ENCODE assay signal across 8 mouse cellular contexts in genomic region chr15:99088292-99088691, GRCm38 (mm10). TPM values are rescaled to one million over a fixed set of nuclear protein-coding genes. Genes with fewer than 3 reads are reported as not detected.
DNase-seq lines count a peak whose midpoint lies in the region; ATAC-seq and TF ChIP-seq lines count a peak whose summit lies in the region.

No protein-coding gene starts in this region.

- TF ChIP-seq CTCF in kidney, adult 2 months (conservative IDR thresholded peaks at IDR 0.05; ENCODE audit: insufficient read depth, insufficient read length, low read depth, low read length), result peak; percentile 66
- TF ChIP-seq CTCF in liver, embryonic 14.5 days (IDR thresholded peaks at IDR 0.05; ENCODE audit: low read depth), result peak; percentile 75

- no peak overlapping the region for H3K27ac ChIP-seq in embryonic facial prominence, embryonic 11.5 days (replicated peaks; ENCODE audit: low read depth, low read length)
- H3K27ac ChIP-seq in kidney, adult 2 months (ENCODE audit: insufficient read depth, low read depth, low read length), result no peak overlapping the region
- no peak overlapping the region for H3K27ac ChIP-seq in liver, embryonic 14.5 days
- no peak overlapping the region for H3K27ac ChIP-seq in stomach, embryonic 14.5 days (ENCODE audit: low read length)

- no peak overlapping the region for H3K9ac ChIP-seq in embryonic facial prominence, embryonic 11.5 days (replicated peaks; ENCODE audit: low read length)
- H3K9ac ChIP-seq in liver, embryonic 14.5 days (replicated peaks), result no peak overlapping the region
- no peak overlapping the region for H3K9ac ChIP-seq in stomach, embryonic 14.5 days (replicated peaks; ENCODE audit: low read depth, low read length)

- H3K27me3 ChIP-seq in embryonic facial prominence, embryonic 11.5 days (ENCODE audit: control insufficient read depth, insufficient read depth, low read length), result peaks cover 65% of the 10 kb centered on the region
- H3K27me3 ChIP-seq in kidney, adult 2 months (replicated peaks; ENCODE audit: control insufficient read depth, insufficient read depth, low read length), result no peaks in the 10 kb centered on the region
- peaks cover 85% of the 10 kb centered on the region for H3K27me3 ChIP-seq in liver, embryonic 14.5 days (ENCODE audit: control insufficient read depth, insufficient read depth, low read length)
- H3K27me3 ChIP-seq in stomach, embryonic 14.5 days (ENCODE audit: control insufficient read depth, insufficient read depth, low read length), result peaks cover 66% of the 10 kb centered on the region

- no peaks in the 10 kb centered on the region for H3K36me3 ChIP-seq in embryonic facial prominence, embryonic 11.5 days (replicated peaks; ENCODE audit: control insufficient read depth, insufficient read depth, low read depth, low read length)
- H3K36me3 ChIP-seq in kidney, adult 2 months (ENCODE audit: control insufficient read depth, insufficient read depth, low read length), result no peaks in the 10 kb centered on the region
- no peaks in the 10 kb centered on the region; the same call in 1 of the 2 replicates for H3K36me3 ChIP-seq in liver, embryonic 14.5 days (replicated peaks; ENCODE audit: control insufficient read depth, insufficient read depth, low read depth)
- no peaks in the 10 kb centered on the region; the same call in 1 of the 2 replicates for H3K36me3 ChIP-seq in stomach, embryonic 14.5 days (ENCODE audit: control insufficient read depth, insufficient read depth, low read length)

- peak; percentile 57 for ATAC-seq in embryonic facial prominence, embryonic 11.5 days (replicated peaks; ENCODE audit: insufficient number of reproducible peaks, low FRiP score, low TSS enrichment, low read depth)
- ATAC-seq in liver, embryonic 14.5 days (ENCODE audit: insufficient read depth), result 0 out of 2 replicates have a peak, but pooled peaks have one; percentile 29
- ATAC-seq in stomach, embryonic 14.5 days (ENCODE audit: insufficient number of reproducible peaks, insufficient read depth, low FRiP score, low read depth), result peak; percentile 70

- H3K4me3 ChIP-seq in embryonic facial prominence, embryonic 11.5 days (ENCODE audit: low read depth, low read length), result peak overlapping the region; percentile 23; the same call in 1 of the 2 replicates
- H3K4me3 ChIP-seq in kidney, adult 2 months (ENCODE audit: insufficient read depth, low read depth, low read length), result peak overlapping the region; percentile 9; the same call in 1 of the 2 replicates
- H3K4me3 ChIP-seq in liver, embryonic 14.5 days (ENCODE audit: insufficient read depth in 1 of 2, low read depth in 2 of 2, low read length in 2 of 2), result no peak overlapping the region
- peak overlapping the region; percentile 17 for H3K4me3 ChIP-seq in stomach, embryonic 14.5 days (ENCODE audit: low read depth, low read length)

- peak; percentile 61 for DNase-seq in A20 (ENCODE audit: low read depth, low spot score)
- DNase-seq in adrenal gland, postnatal 14 days, result peak; percentile 93
- DNase-seq in embryonic facial prominence, embryonic 11.5 days (ENCODE audit: low spot score), result peak; percentile 88
- peak; percentile 65 to 68 for DNase-seq in heart, adult 9 months (ENCODE audit: low spot score in 2 of 2)
- DNase-seq in kidney, adult 2 months, result peak; percentile 74
- no peak for DNase-seq in liver, embryonic 14.5 days (ENCODE audit: low read depth in 3 of 3, low spot score in 3 of 3)
- peak; percentile 91 for DNase-seq in naive thymus-derived CD4-positive, alpha-beta T cell, adult 2 months (ENCODE audit: low read depth)

- H3K4me2 ChIP-seq in embryonic facial prominence, embryonic 11.5 days (ENCODE audit: low read depth, low read length), result peak overlapping the region; percentile 28
- H3K4me2 ChIP-seq in liver, embryonic 14.5 days (ENCODE audit: low read depth), result peak overlapping the region; percentile 24; the same call in 1 of the 2 replicates
- peak overlapping the region; percentile 32 for H3K4me2 ChIP-seq in stomach, embryonic 14.5 days (replicated peaks; ENCODE audit: low read depth, low read length)

- TF ChIP-seq EP300 in liver, embryonic 14.5 days (IDR thresholded peaks at IDR 0.05; ENCODE audit: low read depth), result no peak

- H3K4me1 ChIP-seq in embryonic facial prominence, embryonic 11.5 days (ENCODE audit: control insufficient read depth, insufficient read depth, low read length), result no peaks in the 10 kb centered on the region; the same call in 1 of the 2 replicates
- H3K4me1 ChIP-seq in kidney, adult 2 months (ENCODE audit: control insufficient read depth, insufficient read depth, low read length), result peaks cover 9% of the 10 kb centered on the region; the same call in 1 of the 2 replicates
- peaks cover 0 to 8% of the 10 kb centered on the region in 2 experiments; a peak in 2 of 4 replicates for H3K4me1 ChIP-seq in liver, embryonic 14.5 days (replicated peaks; ENCODE audit: control insufficient read depth in 2 of 2, insufficient read depth in 2 of 2, low read length in 1 of 2)
- peaks cover 8% of the 10 kb centered on the region for H3K4me1 ChIP-seq in stomach, embryonic 14.5 days (ENCODE audit: control insufficient read depth, insufficient read depth, low read length)

- no peaks in the 10 kb centered on the region for H3K9me3 ChIP-seq in embryonic facial prominence, embryonic 11.5 days (replicated peaks; ENCODE audit: control insufficient read depth, low read length)
- H3K9me3 ChIP-seq in liver, embryonic 14.5 days (ENCODE audit: control insufficient read depth, low read length), result no peaks in the 10 kb centered on the region
- no peaks in the 10 kb centered on the region for H3K9me3 ChIP-seq in stomach, embryonic 14.5 days (ENCODE audit: control insufficient read depth, low read depth, low read length)

- WGBS in embryonic facial prominence, embryonic 11.5 days, result 2% methylated on average over 27 of the region's 27 CpGs
- 1% methylated on average over 27 of the region's 27 CpGs for WGBS in kidney, adult 2 months
- WGBS in liver, embryonic 14.5 days (ENCODE audit: insufficient replicate concordance), result under 1% methylated on average over 27 of the region's 27 CpGs
- under 1% methylated on average over 27 of the region's 27 CpGs for WGBS in stomach, embryonic 14.5 days

- TF ChIP-seq POLR2A in kidney, adult 2 months (IDR thresholded peaks at IDR 0.05; ENCODE audit: low read depth, low read length), result no peak

RNA-seq across cellular contexts. Expression of gene C1ql4, which starts 0.7 kb away (rescaled TPM):
- not detected in 2 replicates for total RNA-seq in adrenal gland, postnatal 14 days (2021)
- 1.0 and 1.1 TPM in 2 replicates for polyA plus RNA-seq in embryonic facial prominence, embryonic 11.5 days (2014; fragmentation: Nextera tagmentation; extraction: Ambion mirVana)
- 0.44 and 0.61 TPM in 2 replicates for polyA plus RNA-seq in kidney, adult 2 months (2012; rRNA removed)
- not detected in 2 replicates for polyA plus RNA-seq in liver, embryonic 14.5 days (2012; rRNA removed)
- polyA plus RNA-seq in liver, embryonic 14.5 days (2014; fragmentation: Nextera tagmentation; extraction: Ambion mirVana), result not detected in 2 replicates
- 0.22 TPM in 1 of 2 replicates, not detected in the other for polyA plus RNA-seq in stomach, embryonic 14.5 days (2014; fragmentation: Nextera tagmentation; extraction: Ambion mirVana)

RNA-seq across cellular contexts. Expression of gene Dnajc22, which starts 4.7 kb away (rescaled TPM):
- total RNA-seq in adrenal gland, postnatal 14 days (2021), result 7.1 and 13.9 TPM in 2 replicates
- polyA plus RNA-seq in embryonic facial prominence, embryonic 11.5 days (2014; fragmentation: Nextera tagmentation; extraction: Ambion mirVana), result 0.18 and 0.56 TPM in 2 replicates
- 49.9 and 53.4 TPM in 2 replicates for polyA plus RNA-seq in kidney, adult 2 months (2012; rRNA removed)
- 11.4 and 12.1 TPM in 2 replicates for polyA plus RNA-seq in liver, embryonic 14.5 days (2012; rRNA removed)
- polyA plus RNA-seq in liver, embryonic 14.5 days (2014; fragmentation: Nextera tagmentation; extraction: Ambion mirVana), result 10.9 and 11.6 TPM in 2 replicates
- polyA plus RNA-seq in stomach, embryonic 14.5 days (2014; fragmentation: Nextera tagmentation; extraction: Ambion mirVana), result 9.3 and 11.0 TPM in 2 replicates

RNA-seq across cellular contexts. Expression of gene Troap, which starts 13.9 kb away (rescaled TPM):
- total RNA-seq in adrenal gland, postnatal 14 days (2021), result 6.3 and 6.9 TPM in 2 replicates
- polyA plus RNA-seq in embryonic facial prominence, embryonic 11.5 days (2014; fragmentation: Nextera tagmentation; extraction: Ambion mirVana), result 20.6 and 23.8 TPM in 2 replicates
- 0.29 and 0.33 TPM in 2 replicates for polyA plus RNA-seq in kidney, adult 2 months (2012; rRNA removed)
- 14.3 and 15.7 TPM in 2 replicates for polyA plus RNA-seq in liver, embryonic 14.5 days (2012; rRNA removed)
- polyA plus RNA-seq in liver, embryonic 14.5 days (2014; fragmentation: Nextera tagmentation; extraction: Ambion mirVana), result 11.1 and 12.1 TPM in 2 replicates
- polyA plus RNA-seq in stomach, embryonic 14.5 days (2014; fragmentation: Nextera tagmentation; extraction: Ambion mirVana), result 22.7 and 24.6 TPM in 2 replicates

RNA-seq across cellular contexts. Expression of gene Prph, which starts 33.3 kb away (rescaled TPM):
- total RNA-seq in adrenal gland, postnatal 14 days (2021), result 6.5 and 25.2 TPM in 2 replicates
- polyA plus RNA-seq in embryonic facial prominence, embryonic 11.5 days (2014; fragmentation: Nextera tagmentation; extraction: Ambion mirVana), result 17.1 and 20.6 TPM in 2 replicates
- 1.7 and 3.2 TPM in 2 replicates for polyA plus RNA-seq in kidney, adult 2 months (2012; rRNA removed)
- 1.1 and 1.2 TPM in 2 replicates for polyA plus RNA-seq in liver, embryonic 14.5 days (2012; rRNA removed)
- 0.32 and 0.53 TPM in 2 replicates for polyA plus RNA-seq in liver, embryonic 14.5 days (2014; fragmentation: Nextera tagmentation; extraction: Ambion mirVana)
- 31.1 and 38.9 TPM in 2 replicates for polyA plus RNA-seq in stomach, embryonic 14.5 days (2014; fragmentation: Nextera tagmentation; extraction: Ambion mirVana)

RNA-seq across cellular contexts. Expression of gene Spats2, which starts 37.4 kb away (rescaled TPM):
- 18.5 and 19.9 TPM in 2 replicates for total RNA-seq in adrenal gland, postnatal 14 days (2021)
- polyA plus RNA-seq in embryonic facial prominence, embryonic 11.5 days (2014; fragmentation: Nextera tagmentation; extraction: Ambion mirVana), result 59.6 and 68.5 TPM in 2 replicates
- 8.6 and 10.0 TPM in 2 replicates for polyA plus RNA-seq in kidney, adult 2 months (2012; rRNA removed)
- polyA plus RNA-seq in liver, embryonic 14.5 days (2012; rRNA removed), result 6.5 and 7.7 TPM in 2 replicates
- polyA plus RNA-seq in liver, embryonic 14.5 days (2014; fragmentation: Nextera tagmentation; extraction: Ambion mirVana), result 6.7 and 8.4 TPM in 2 replicates
- polyA plus RNA-seq in stomach, embryonic 14.5 days (2014; fragmentation: Nextera tagmentation; extraction: Ambion mirVana), result 34.2 and 35.5 TPM in 2 replicates

Comparison
In these comparisons a context has a peak if more than half of its experiments do, and no peak if none do; other contexts are left out.
1. DNase-seq: peak in A20 (single experiment), adrenal gland, postnatal 14 days (single experiment), embryonic facial prominence, embryonic 11.5 days (single experiment), heart, adult 9 months (2 of 2), kidney, adult 2 months (single experiment) and naive thymus-derived CD4-positive, alpha-beta T cell, adult 2 months (single experiment); none in liver, embryonic 14.5 days (0 of 3).
2. H3K4me3 ChIP-seq: peak in embryonic facial prominence, embryonic 11.5 days (single experiment), kidney, adult 2 months (single experiment) and stomach, embryonic 14.5 days (single experiment); none in liver, embryonic 14.5 days (0 of 2).
3. Peak in every context shown above with its lines, with median percentiles within 50 percentile points of each other: ATAC-seq and H3K4me2 ChIP-seq.